Mouse (Mus musculus): Measurements from ENCODE around the gene Gm45837.

Gene Gm45837

GRCm38 (mm10) chr7:101471423-101471822 lies 60.7 kb downstream of the Gm45837 start:
- no peak for DNase-seq

GRCm38 (mm10) chr7:101471968-101472480 lies 61.3 kb downstream of the Gm45837 start:
- peak in 1 of 2 experiments; percentile 56 for DNase-seq

GRCm38 (mm10) chr7:101472598-101473558 lies 62.2 kb downstream of the Gm45837 start:
- DNase-seq: peak; percentile 61 to 62

- no peak for DNase-seq
Measured at GRCm38 (mm10) chr7:101474399-101474811, 63.7 kb downstream of the Gm45837 start.

GRCm38 (mm10) chr7:101476028-101476427 lies 65.3 kb downstream of the Gm45837 start:
- DNase-seq: no peak

- no peak for DNase-seq
Measured at GRCm38 (mm10) chr7:101476493-101476892, 65.8 kb downstream of the Gm45837 start.

GRCm38 (mm10) chr7:101477200-101477599 lies 66.5 kb downstream of the Gm45837 start:
- DNase-seq: no peak

GRCm38 (mm10) chr7:101478099-101478498 lies 67.4 kb downstream of the Gm45837 start:
- DNase-seq: peak in 1 of 2 experiments; percentile 62

GRCm38 (mm10) chr7:101479841-101480240 lies 69.2 kb downstream of the Gm45837 start:
- DNase-seq: no peak

- peak in 1 of 2 experiments; percentile 49 for DNase-seq
Measured at GRCm38 (mm10) chr7:101480671-101481070, 70.0 kb downstream of the Gm45837 start.

- DNase-seq: peak; percentile 40 to 73
Measured at GRCm38 (mm10) chr7:101481872-101482498, 71.3 kb downstream of the Gm45837 start.

- DNase-seq: peak; percentile 30 to 49
Measured at GRCm38 (mm10) chr7:101482499-101483081, 71.9 kb downstream of the Gm45837 start.

GRCm38 (mm10) chr7:101483498-101484115 lies 72.9 kb downstream of the Gm45837 start:
- no peak for DNase-seq

- DNase-seq: no peak
Measured at GRCm38 (mm10) chr7:101487102-101487501, 76.4 kb downstream of the Gm45837 start.

GRCm38 (mm10) chr7:101490952-101491351 lies 80.3 kb downstream of the Gm45837 start:
- DNase-seq: peak; percentile 35 to 65

- DNase-seq: no peak
Measured at GRCm38 (mm10) chr7:101498385-101498784, 87.7 kb downstream of the Gm45837 start.

- DNase-seq: no peak
Measured at GRCm38 (mm10) chr7:101499251-101499650, 88.6 kb downstream of the Gm45837 start.

- DNase-seq: no peak
Measured at GRCm38 (mm10) chr7:101499701-101500100, 89.0 kb downstream of the Gm45837 start.

GRCm38 (mm10) chr7:101501236-101501635 lies 90.5 kb downstream of the Gm45837 start:
- DNase-seq: no peak

- no peak for DNase-seq
Measured at GRCm38 (mm10) chr7:101501675-101502074, 91.0 kb downstream of the Gm45837 start.

- DNase-seq: peak; percentile 58 to 76
Measured at GRCm38 (mm10) chr7:101503351-101503750, 92.7 kb downstream of the Gm45837 start.

GRCm38 (mm10) chr7:101503803-101504202 lies 93.1 kb downstream of the Gm45837 start:
- no peak for DNase-seq

GRCm38 (mm10) chr7:101504507-101504906 lies 93.8 kb downstream of the Gm45837 start:
- no peak for DNase-seq
